Mouse (Mus musculus): Measurements from ENCODE around the gene Olfr69. TPM values are rescaled to one million over a fixed set of nuclear protein-coding genes. Genes with fewer than 3 reads are reported as not detected.
"Not testable (repeated sequence)": the region's sequence is repeated elsewhere in the genome, so short reads cannot be mapped to it uniquely, and the experiment has no call there.

The Olfr69 gene
- polyA plus RNA-seq, 1 experiment from 2014 or later: not detected

- no peak overlapping the region for H3K4me3 ChIP-seq (ENCODE audit: low read depth, low read length)
- no peaks in the 10 kb centered on the region for H3K27me3 ChIP-seq (ENCODE audit: control insufficient read depth, insufficient read depth, low read length)
- ATAC-seq (ENCODE audit: low FRiP score) (no peak), DNase-seq (ENCODE audit: low spot score) (no peak)
- no peaks in the 10 kb centered on the region for H3K36me3 ChIP-seq (ENCODE audit: control insufficient read depth, insufficient read depth, low read length)
- no peaks in the 10 kb centered on the region for H3K4me1 ChIP-seq (replicated peaks; ENCODE audit: control insufficient read depth, insufficient read depth, low read length)
- no peak overlapping the region for H3K27ac ChIP-seq (ENCODE audit: low read depth, low read length)
- 78% methylated on average over 5 of the region's 5 CpGs for WGBS
- H3K9me3 ChIP-seq (ENCODE audit: control insufficient read depth, low read length): no peaks in the 10 kb centered on the region
- H3K4me2 ChIP-seq (replicated peaks; ENCODE audit: low read depth, low read length): no peak overlapping the region
- no peak overlapping the region for H3K9ac ChIP-seq (ENCODE audit: low read depth, low read length)
These were observed 37.8 kb upstream of the Olfr69 start for GRCm38 (mm10) chr7:103808971-103809800.

GRCm38 (mm10) chr7:103808120-103808519 lies 36.7 kb upstream of the Olfr69 start:
- WGBS: 76% methylated on average over 2 of the region's 2 CpGs
- H3K9ac ChIP-seq (ENCODE audit: low read depth, low read length); H3K27ac ChIP-seq (ENCODE audit: low read depth, low read length); H3K4me1 ChIP-seq (replicated peaks; ENCODE audit: control insufficient read depth, insufficient read depth, low read length); ATAC-seq (ENCODE audit: low FRiP score); H3K4me2 ChIP-seq (replicated peaks; ENCODE audit: low read depth, low read length); H3K4me3 ChIP-seq (ENCODE audit: low read depth, low read length); DNase-seq (ENCODE audit: low spot score); H3K9me3 ChIP-seq (ENCODE audit: control insufficient read depth, low read length); H3K27me3 ChIP-seq (ENCODE audit: control insufficient read depth, insufficient read depth, low read length); H3K36me3 ChIP-seq (ENCODE audit: control insufficient read depth, insufficient read depth, low read length): not testable (repeated sequence)

GRCm38 (mm10) chr7:103806856-103807255 lies 35.5 kb upstream of the Olfr69 start:
- Histone ChIP-seq H3K36me3 (ENCODE audit: control insufficient read depth, insufficient read depth, low read length) (no peaks in the 10 kb centered on the region), H3K27me3 (ENCODE audit: control insufficient read depth, insufficient read depth, low read length) (no peaks in the 10 kb centered on the region), H3K9ac (ENCODE audit: low read depth, low read length) (no peak overlapping the region), H3K4me1 (replicated peaks; ENCODE audit: control insufficient read depth, insufficient read depth, low read length) (no peaks in the 10 kb centered on the region), H3K4me3 (ENCODE audit: low read depth, low read length) (no peak overlapping the region), H3K27ac (ENCODE audit: low read depth, low read length) (no peak overlapping the region), H3K4me2 (replicated peaks; ENCODE audit: low read depth, low read length) (no peak overlapping the region), H3K9me3 (ENCODE audit: control insufficient read depth, low read length) (no peaks in the 10 kb centered on the region)
- peak; percentile 64 for DNase-seq (ENCODE audit: low spot score)
- WGBS: 75% methylated on average over 1 of the region's 1 CpGs
- no peak for ATAC-seq (ENCODE audit: low FRiP score)

GRCm38 (mm10) chr7:103792669-103793388 lies 21.4 kb upstream of the Olfr69 start:
- no peaks in the 10 kb centered on the region for H3K4me1 ChIP-seq (replicated peaks; ENCODE audit: control insufficient read depth, insufficient read depth, low read length)
- no peak overlapping the region for H3K9ac ChIP-seq (ENCODE audit: low read depth, low read length)
- DNase-seq (ENCODE audit: low spot score) (no peak), ATAC-seq (ENCODE audit: low FRiP score) (no peak)
- no peaks in the 10 kb centered on the region for H3K27me3 ChIP-seq (ENCODE audit: control insufficient read depth, insufficient read depth, low read length)
- no peak overlapping the region for H3K4me2 ChIP-seq (replicated peaks; ENCODE audit: low read depth, low read length)
- H3K9me3 ChIP-seq (ENCODE audit: control insufficient read depth, low read length): no peaks in the 10 kb centered on the region
- 31% methylated on average over 4 of the region's 4 CpGs for WGBS
- H3K4me3 ChIP-seq (ENCODE audit: low read depth, low read length): no peak overlapping the region
- H3K27ac ChIP-seq (ENCODE audit: low read depth, low read length): no peak overlapping the region
- no peaks in the 10 kb centered on the region for H3K36me3 ChIP-seq (ENCODE audit: control insufficient read depth, insufficient read depth, low read length)

GRCm38 (mm10) chr7:103791721-103792120 lies 20.3 kb upstream of the Olfr69 start, which contains the start of gene Olfr67:
Olfr67 (minus strand) TSS chr7:103791821.
- H3K4me1 ChIP-seq (replicated peaks; ENCODE audit: control insufficient read depth, insufficient read depth, low read length): no peaks in the 10 kb centered on the region
- no peaks in the 10 kb centered on the region for H3K36me3 ChIP-seq (ENCODE audit: control insufficient read depth, insufficient read depth, low read length)
- H3K4me3 ChIP-seq (ENCODE audit: low read depth, low read length): no peak within 1 kb of the TSS
- no peaks in the 10 kb centered on the region for H3K9me3 ChIP-seq (ENCODE audit: control insufficient read depth, low read length)
- no peak for ATAC-seq (ENCODE audit: low FRiP score)
- H3K27ac ChIP-seq (ENCODE audit: low read depth, low read length): no peak within 1 kb of the TSS
- no peak within 1 kb of the TSS for H3K9ac ChIP-seq (ENCODE audit: low read depth, low read length)
- H3K4me2 ChIP-seq (replicated peaks; ENCODE audit: low read depth, low read length): no peak within 1 kb of the TSS
- H3K27me3 ChIP-seq (ENCODE audit: control insufficient read depth, insufficient read depth, low read length): no peaks in the 10 kb centered on the region
- WGBS: 88% methylated on average over 3 of the region's 3 CpGs
- DNase-seq (ENCODE audit: low spot score): no peak

- no peak within 1 kb of the TSS for H3K4me3 ChIP-seq (ENCODE audit: low read depth, low read length)
- H3K9me3 ChIP-seq (ENCODE audit: control insufficient read depth, low read length): no peaks in the 10 kb centered on the region
- H3K4me1 ChIP-seq (replicated peaks; ENCODE audit: control insufficient read depth, insufficient read depth, low read length): no peaks in the 10 kb centered on the region
- no peak within 1 kb of the TSS for H3K27ac ChIP-seq (ENCODE audit: low read depth, low read length)
- H3K9ac ChIP-seq (ENCODE audit: low read depth, low read length): no peak within 1 kb of the TSS
- H3K36me3 ChIP-seq (ENCODE audit: control insufficient read depth, insufficient read depth, low read length): no peaks in the 10 kb centered on the region
- ATAC-seq (ENCODE audit: low FRiP score) (no peak), DNase-seq (ENCODE audit: low spot score) (no peak)
- no peaks in the 10 kb centered on the region for H3K27me3 ChIP-seq (ENCODE audit: control insufficient read depth, insufficient read depth, low read length)
- H3K4me2 ChIP-seq (replicated peaks; ENCODE audit: low read depth, low read length): no peak within 1 kb of the TSS
- WGBS: 79% methylated on average over 3 of the region's 3 CpGs
These were observed 8.2 kb upstream of the Olfr69 start, which contains the start of gene Olfr68 for GRCm38 (mm10) chr7:103779598-103779997. Olfr68 (minus strand) TSS chr7:103779698.

- H3K36me3 ChIP-seq (ENCODE audit: control insufficient read depth, insufficient read depth, low read length); H3K4me3 ChIP-seq (ENCODE audit: low read depth, low read length); H3K4me2 ChIP-seq (replicated peaks; ENCODE audit: low read depth, low read length); H3K9ac ChIP-seq (ENCODE audit: low read depth, low read length); H3K27ac ChIP-seq (ENCODE audit: low read depth, low read length); H3K27me3 ChIP-seq (ENCODE audit: control insufficient read depth, insufficient read depth, low read length); H3K4me1 ChIP-seq (replicated peaks; ENCODE audit: control insufficient read depth, insufficient read depth, low read length); DNase-seq (ENCODE audit: low spot score); ATAC-seq (ENCODE audit: low FRiP score); H3K9me3 ChIP-seq (ENCODE audit: control insufficient read depth, low read length): not testable (repeated sequence)
- 76% methylated on average over 3 of the region's 4 CpGs for WGBS
These were observed 6.3 kb upstream of the Olfr69 start for GRCm38 (mm10) chr7:103777652-103778051.

GRCm38 (mm10) chr7:103767687-103768086 lies 3.7 kb downstream of the Olfr69 start:
- not testable (repeated sequence) for H3K9me3 ChIP-seq (ENCODE audit: control insufficient read depth, low read length); H3K9ac ChIP-seq (ENCODE audit: low read depth, low read length); H3K27ac ChIP-seq (ENCODE audit: low read depth, low read length); DNase-seq (ENCODE audit: low spot score); ATAC-seq (ENCODE audit: low FRiP score); H3K4me1 ChIP-seq (replicated peaks; ENCODE audit: control insufficient read depth, insufficient read depth, low read length); H3K27me3 ChIP-seq (ENCODE audit: control insufficient read depth, insufficient read depth, low read length); H3K4me2 ChIP-seq (replicated peaks; ENCODE audit: low read depth, low read length); H3K4me3 ChIP-seq (ENCODE audit: low read depth, low read length); H3K36me3 ChIP-seq (ENCODE audit: control insufficient read depth, insufficient read depth, low read length)
- 97% methylated on average over 4 of the region's 6 CpGs for WGBS

Data from hindbrain, embryonic 11.5 days (tissue).